Mouse (Mus musculus): ENCODE measurements around the gene Neo1.

The Neo1 gene

DNA sequence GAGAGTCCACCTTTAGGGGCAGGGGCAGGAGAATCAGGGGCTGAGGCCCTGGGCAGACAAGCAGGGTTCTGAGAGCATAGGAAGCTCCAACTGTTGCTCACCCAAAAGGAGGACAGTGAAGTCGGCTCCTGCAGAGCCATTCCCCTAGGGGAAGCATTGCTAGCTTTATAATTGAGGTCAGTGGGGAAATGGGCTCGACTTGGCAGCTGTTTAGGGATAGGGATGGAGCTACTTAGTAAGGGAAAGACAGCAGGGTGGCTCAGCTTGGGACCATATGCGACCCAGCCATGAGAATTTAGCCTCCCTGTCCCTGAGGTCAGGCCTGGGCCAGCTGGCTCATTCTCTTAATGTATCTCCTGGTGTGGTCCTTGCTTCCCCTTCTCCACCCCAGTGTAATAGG, 181.3 kb downstream of the Neo1 start:
- Histone ChIP-seq H3K27me3 (ENCODE audit: control insufficient read depth, insufficient read depth, low read length, poor library complexity, severe bottlenecking) (no peaks in the 10 kb centered on the region), H3K36me3 (ENCODE audit: control insufficient read depth, insufficient read depth, low read length, poor library complexity, severe bottlenecking) (no peaks in the 10 kb centered on the region)
- DNase-seq (ENCODE audit: low read depth, low spot score) = no peak

DNA sequence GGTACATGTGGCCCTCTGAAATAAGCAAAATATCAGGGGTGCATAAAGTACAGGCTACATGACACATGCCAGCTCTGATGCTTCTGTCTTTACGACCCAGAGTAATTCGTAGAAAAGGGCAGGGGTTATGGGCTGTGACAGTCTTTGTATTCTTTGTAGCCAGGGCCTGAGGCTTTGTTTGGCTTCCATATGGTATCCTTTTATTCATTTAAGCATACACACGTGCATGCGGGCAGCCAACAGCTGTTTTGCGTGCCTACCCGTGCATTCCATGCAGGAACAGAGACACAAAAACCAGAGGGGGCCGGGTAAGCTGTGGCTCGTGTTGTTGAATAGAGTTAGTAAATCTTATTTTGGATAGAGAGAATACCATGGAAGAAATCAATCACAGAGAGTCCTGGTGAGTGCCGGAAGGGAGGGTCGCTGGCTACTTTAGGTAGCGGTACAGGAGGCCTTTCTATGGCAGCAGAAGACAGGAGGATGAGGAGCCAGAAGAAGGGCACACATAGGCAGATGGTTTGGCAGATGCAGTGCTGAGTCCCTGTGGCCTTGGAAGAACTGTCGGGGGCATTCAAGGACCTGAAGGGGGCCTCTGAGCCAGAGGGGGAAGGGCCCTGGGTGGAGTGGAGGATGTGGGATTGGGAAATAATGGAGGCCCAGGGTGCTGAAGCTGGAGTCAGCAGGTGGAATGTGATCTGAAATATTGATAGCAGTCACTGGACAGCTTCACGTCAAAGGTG, 186.5 kb downstream of the Neo1 start:
- H3K36me3 ChIP-seq (ENCODE audit: control insufficient read depth, insufficient read depth, low read length, poor library complexity, severe bottlenecking) = no peaks in the 10 kb centered on the region
- H3K27me3 ChIP-seq (ENCODE audit: control insufficient read depth, insufficient read depth, low read length, poor library complexity, severe bottlenecking) = no peaks in the 10 kb centered on the region
- no peak for DNase-seq (ENCODE audit: low read depth, low spot score)

DNA sequence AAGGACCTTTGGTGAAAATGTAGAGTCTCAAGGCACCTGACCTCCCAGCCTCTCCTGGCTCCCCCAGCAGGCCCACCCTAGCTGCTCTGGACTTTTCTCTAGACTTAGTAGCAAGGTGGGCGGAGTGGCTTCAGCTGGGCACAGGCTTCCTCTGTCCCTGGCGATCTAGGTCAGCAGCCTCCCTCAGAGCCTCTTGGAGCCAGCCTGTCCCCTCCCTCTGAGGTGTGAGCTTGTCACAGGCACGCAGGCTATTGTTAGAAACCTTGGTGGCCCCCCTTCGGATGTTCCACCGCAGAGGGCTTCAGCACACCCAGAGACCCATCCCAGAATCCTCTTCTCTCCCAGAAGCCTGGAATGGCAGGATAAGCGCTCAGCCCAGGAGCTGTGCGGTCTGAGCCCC, 188.6 kb downstream of the Neo1 start:
- Histone ChIP-seq H3K27me3 (ENCODE audit: control insufficient read depth, insufficient read depth, low read length, poor library complexity, severe bottlenecking) (no peaks in the 10 kb centered on the region), H3K36me3 (ENCODE audit: control insufficient read depth, insufficient read depth, low read length, poor library complexity, severe bottlenecking) (no peaks in the 10 kb centered on the region)

DNA sequence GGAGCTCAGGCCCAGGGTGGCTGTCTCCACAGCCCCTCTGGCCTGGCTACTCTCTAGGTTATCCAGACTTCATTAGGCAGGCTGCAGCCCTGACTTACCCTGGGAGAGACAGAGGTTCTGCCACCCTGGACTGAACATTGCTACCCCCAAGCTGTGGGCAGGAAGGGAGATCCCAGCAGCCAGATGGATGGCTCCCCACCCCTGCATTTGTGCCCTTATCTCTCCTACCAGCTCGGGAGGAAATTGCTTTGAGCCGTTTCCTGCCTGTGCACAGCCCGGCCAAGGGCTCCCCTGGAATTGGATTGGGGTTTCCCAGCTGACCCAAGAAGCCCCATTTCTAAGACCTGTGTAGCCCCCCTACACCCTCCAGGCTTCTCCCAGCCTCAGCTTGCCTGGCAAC, 189.2 kb downstream of the Neo1 start:
- no peak for DNase-seq (ENCODE audit: low read depth, low spot score)
- Histone ChIP-seq H3K36me3 (ENCODE audit: control insufficient read depth, insufficient read depth, low read length, poor library complexity, severe bottlenecking) (no peaks in the 10 kb centered on the region), H3K27me3 (ENCODE audit: control insufficient read depth, insufficient read depth, low read length, poor library complexity, severe bottlenecking) (no peaks in the 10 kb centered on the region)

More for the DNA sequence above, 188.6 kb downstream of the Neo1 start:
- no peak for DNase-seq (ENCODE audit: low read depth, low spot score)

DNA sequence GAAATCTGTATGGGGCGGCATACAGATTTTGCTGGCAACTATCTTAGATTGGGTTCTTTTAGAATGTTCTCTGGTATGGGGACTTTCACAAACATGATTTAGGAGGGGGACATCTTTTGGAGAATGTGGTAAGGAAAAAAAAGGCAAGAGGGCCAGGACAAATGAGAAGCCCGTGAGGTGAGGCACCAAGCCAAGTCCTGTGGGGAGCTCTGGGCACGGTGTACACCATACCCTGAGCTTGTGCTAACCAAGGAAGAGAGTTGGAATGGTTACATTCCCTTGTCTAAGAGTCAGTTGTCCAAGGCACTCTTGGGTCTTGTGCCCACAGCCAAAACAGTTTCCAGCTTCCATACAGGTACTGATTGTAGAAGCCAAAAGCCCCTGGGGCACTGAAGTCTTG, 191.6 kb downstream of the Neo1 start:
- no peaks in the 10 kb centered on the region for H3K36me3 ChIP-seq (ENCODE audit: control insufficient read depth, insufficient read depth, low read length, poor library complexity, severe bottlenecking)
- H3K27me3 ChIP-seq (ENCODE audit: control insufficient read depth, insufficient read depth, low read length, poor library complexity, severe bottlenecking) = no peaks in the 10 kb centered on the region
- DNase-seq (ENCODE audit: low read depth, low spot score) = no peak

DNA sequence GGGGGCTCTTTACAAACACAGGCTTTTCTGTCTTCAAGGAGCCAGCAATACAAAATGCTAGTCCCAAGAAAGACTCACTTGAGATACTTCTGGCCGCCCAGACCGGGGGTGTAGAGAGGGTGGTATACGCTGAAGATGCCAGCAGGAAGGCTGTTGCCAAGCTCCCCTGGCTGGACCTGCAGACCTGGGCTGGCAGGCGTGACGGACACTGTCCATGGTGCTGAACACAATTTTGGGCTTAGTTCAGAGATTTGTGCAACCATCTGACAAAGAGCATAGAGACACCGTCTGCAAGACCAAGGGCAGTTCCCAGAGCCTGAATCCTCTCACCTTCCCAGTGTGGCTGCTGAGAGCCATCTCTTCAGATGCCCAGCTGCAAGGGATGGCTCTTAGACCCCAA, 194.6 kb downstream of the Neo1 start:
- peak; percentile 42 for DNase-seq (ENCODE audit: low read depth, low spot score)
- H3K36me3 ChIP-seq (ENCODE audit: control insufficient read depth, insufficient read depth, low read length, poor library complexity, severe bottlenecking) = no peaks in the 10 kb centered on the region
- H3K27me3 ChIP-seq (ENCODE audit: control insufficient read depth, insufficient read depth, low read length, poor library complexity, severe bottlenecking) = no peaks in the 10 kb centered on the region

DNA sequence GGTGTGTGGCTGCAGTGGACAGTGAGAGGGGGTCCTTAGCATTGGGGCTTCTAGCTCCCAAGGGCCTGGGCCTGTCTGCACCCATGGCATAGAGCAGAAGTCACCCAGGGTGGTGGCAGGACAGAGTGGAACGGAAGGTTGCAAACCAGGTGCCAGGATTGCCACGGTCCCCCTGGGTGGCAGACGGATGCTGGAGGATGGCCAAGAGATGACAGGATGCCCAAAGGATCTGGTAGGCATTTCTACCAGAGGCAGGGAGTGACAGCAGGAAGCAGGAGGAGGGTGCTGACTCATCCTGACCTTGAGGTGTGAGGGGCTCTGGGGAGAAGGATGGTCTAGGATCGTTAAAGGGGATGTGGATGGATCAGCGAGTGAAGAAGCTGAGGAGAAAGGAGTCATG, 197.7 kb downstream of the Neo1 start:
- Histone ChIP-seq H3K27me3 (ENCODE audit: control insufficient read depth, insufficient read depth, low read length, poor library complexity, severe bottlenecking) (no peaks in the 10 kb centered on the region), H3K36me3 (ENCODE audit: control insufficient read depth, insufficient read depth, low read length, poor library complexity, severe bottlenecking) (no peaks in the 10 kb centered on the region)
- no peak for DNase-seq (ENCODE audit: low read depth, low spot score)

DNA sequence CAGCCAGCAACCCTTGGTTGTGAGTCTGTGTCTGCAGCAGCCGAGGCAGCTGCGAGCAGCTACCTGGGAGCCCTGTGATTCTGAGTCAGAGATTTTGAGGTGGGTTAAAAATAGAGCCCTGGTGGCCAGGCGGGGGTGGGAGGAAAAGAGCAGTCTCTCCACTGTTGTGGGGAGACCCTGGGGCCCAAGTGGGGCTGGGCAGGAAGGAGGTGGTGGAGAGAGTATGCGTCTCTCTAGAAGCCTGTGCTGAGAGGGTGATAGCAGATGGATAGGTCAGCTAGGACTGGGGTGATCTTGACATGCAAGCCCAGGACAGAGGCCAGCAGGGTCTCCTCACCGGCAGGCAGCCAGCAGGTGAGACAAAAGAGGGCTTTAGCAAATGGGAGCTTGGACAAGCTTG, 199.1 kb downstream of the Neo1 start:
- DNase-seq (ENCODE audit: low read depth, low spot score) = no peak
- no peaks in the 10 kb centered on the region for H3K36me3 ChIP-seq (ENCODE audit: control insufficient read depth, insufficient read depth, low read length, poor library complexity, severe bottlenecking)
- no peaks in the 10 kb centered on the region for H3K27me3 ChIP-seq (ENCODE audit: control insufficient read depth, insufficient read depth, low read length, poor library complexity, severe bottlenecking)

DNA sequence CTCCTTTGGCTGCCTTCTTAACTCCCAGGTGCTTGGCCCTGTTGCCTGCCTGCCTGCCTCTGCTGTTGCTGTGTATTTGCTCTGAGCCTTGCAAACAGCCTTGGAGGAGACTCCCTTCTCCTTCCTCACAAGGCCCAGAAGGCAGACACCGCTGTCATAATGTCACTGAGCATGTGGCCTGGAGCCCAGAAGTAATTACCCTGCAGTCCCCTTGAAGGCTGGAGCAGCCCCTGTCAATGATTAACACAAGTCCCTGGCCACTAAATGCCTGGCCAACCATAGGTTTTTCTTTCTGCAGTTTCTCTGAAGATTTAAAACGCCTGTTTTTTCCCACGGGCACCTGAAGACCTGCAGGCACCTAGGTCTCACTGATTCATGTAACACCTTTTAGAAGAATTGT, 203.3 kb downstream of the Neo1 start:
- no peaks in the 10 kb centered on the region for H3K36me3 ChIP-seq (ENCODE audit: control insufficient read depth, insufficient read depth, low read length, poor library complexity, severe bottlenecking)
- DNase-seq (ENCODE audit: low read depth, low spot score) = no peak
- no peaks in the 10 kb centered on the region for H3K27me3 ChIP-seq (ENCODE audit: control insufficient read depth, insufficient read depth, low read length, poor library complexity, severe bottlenecking)

DNA sequence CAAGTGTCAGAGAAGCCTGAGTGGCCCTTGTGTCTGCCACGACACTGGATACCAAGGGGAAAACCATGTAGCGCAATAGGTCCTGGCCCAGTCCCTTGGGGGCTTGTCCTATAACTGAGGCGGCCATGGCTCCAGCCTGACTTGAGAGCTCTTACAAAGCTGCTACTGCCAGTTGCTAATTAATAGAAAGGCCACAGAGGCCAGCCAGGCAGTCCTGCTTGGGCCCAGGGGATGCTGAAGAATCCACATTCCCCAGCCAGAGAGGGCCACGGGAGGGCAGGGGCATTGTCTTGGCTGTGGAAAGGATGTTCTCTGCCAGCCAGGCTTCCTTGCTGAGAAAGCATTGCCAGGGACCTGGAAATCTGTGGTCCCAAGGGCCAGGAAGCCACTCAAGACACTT, 206.6 kb downstream of the Neo1 start:
- DNase-seq (ENCODE audit: low read depth, low spot score) = no peak
- Histone ChIP-seq H3K27me3 (ENCODE audit: control insufficient read depth, insufficient read depth, low read length, poor library complexity, severe bottlenecking) (no peaks in the 10 kb centered on the region), H3K36me3 (ENCODE audit: control insufficient read depth, insufficient read depth, low read length, poor library complexity, severe bottlenecking) (no peaks in the 10 kb centered on the region)

All from splenic B cell, adult 2 months (primary cell).